Mouse (Mus musculus) liver, adult 2 months (tissue): ENCODE data around the gene Cdkn1b. TPM values are rescaled to one million over a fixed set of nuclear protein-coding genes. Genes with fewer than 3 reads are reported as not detected.

Source experiments
- DNase-seq: peaks from one replicate; pipeline ENCODE4 v3.0.0-alpha.2; 2011; ENCODE audit warnings: low read depth, low spot score; ENCODE audit errors: extremely low read depth
- H3K27ac ChIP-seq: fragments of 200-500 bp; replicated peaks from 2 replicates; pipeline ENCODE4 v1.5.1; 2012; ENCODE audit warnings: low read depth, mild to moderate bottlenecking, control low read depth, inconsistent platforms, low read length; ENCODE audit not compliant: insufficient read depth
- H3K27me3 ChIP-seq: fragments of 200-500 bp; 2 replicates; pipeline ENCODE4 v1.6.1; 2012; ENCODE audit warnings: mild to moderate bottlenecking, moderate library complexity, low read length, inconsistent platforms; ENCODE audit not compliant: control insufficient read depth, insufficient read depth
- H3K36me3 ChIP-seq: fragments of 200-500 bp; 2 replicates; pipeline ENCODE4 v1.6.1; 2012; ENCODE audit warnings: low read length, inconsistent platforms; ENCODE audit not compliant: control insufficient read depth, insufficient read depth
- H3K4me1 ChIP-seq: fragments of 200-500 bp; 2 replicates; pipeline ENCODE4 v1.6.1; 2011; ENCODE audit warnings: low read length; ENCODE audit not compliant: control insufficient read depth, insufficient read depth
- H3K4me3 ChIP-seq: fragments of 200-500 bp; 2 replicates; pipeline ENCODE4 v1.5.1; 2011; ENCODE audit warnings: low read depth, mild to moderate bottlenecking, control low read depth, low read length, moderate library complexity; ENCODE audit not compliant: insufficient read depth
- H3K79me2 ChIP-seq: fragments of 200-500 bp; 2 replicates; pipeline ENCODE4 v1.6.1; 2012; ENCODE audit warnings: inconsistent platforms, mild to moderate bottlenecking, low read length, moderate library complexity; ENCODE audit not compliant: control insufficient read depth, insufficient read depth
- H3K9ac ChIP-seq: fragments of 200-500 bp; 2 replicates; pipeline ENCODE4 v1.6.1; 2012; ENCODE audit warnings: low read depth, mild to moderate bottlenecking, control low read depth, inconsistent platforms, low read length
- CTCF ChIP-seq: fragments of 200-500 bp; IDR thresholded peaks from 2 replicates; pipeline ENCODE4 v1.5.1; 2011; ENCODE audit warnings: low read depth, low read length, control low read depth
- POLR2A ChIP-seq: fragments of 200-500 bp; IDR thresholded peaks from 2 replicates; pipeline ENCODE4 v1.6.1; 2011; ENCODE audit warnings: low read length, control low read depth; ENCODE audit not compliant: insufficient read depth; ENCODE audit errors: extremely low read depth
- WGBS: fragments of 180-500 bp; shearing (Covaris S2); methylation state at CpG from one replicate; pipeline ENCODE4 v1.1.7; 2018; 5-methylcytosine and 5-hydroxymethylcytosine counted together
- polyA plus RNA-seq: library from polyadenylated mRNA; depleted of rRNA; stranded (reverse); fragments of >200 nt; gene quantifications from 2 replicates; pipeline ENCODE4 v1.2.3, GENCODE M21; 2012
- total RNA-seq: library from RNA; depleted of rRNA; stranded (reverse); fragments of >200 nt; gene quantifications from 2 replicates; pipeline ENCODE4 v1.2.3, GENCODE M21; 2014

Gene Cdkn1b
- total and polyA plus RNA-seq, 2 experiments: 7.1 to 16.2 TPM

- no peaks in the 10 kb centered on the region for H3K36me3 ChIP-seq
- no peak overlapping the region for H3K4me3 ChIP-seq
- no peak overlapping the region for H3K9ac ChIP-seq
- no peak for TF ChIP-seq CTCF
- TF ChIP-seq POLR2A: no peak
- 70% methylated on average over 9 of the region's 9 CpGs for WGBS
- no peaks in the 10 kb centered on the region for H3K27me3 ChIP-seq
- H3K79me2 ChIP-seq: no peaks in the 10 kb centered on the region
- H3K4me1 ChIP-seq: no peaks in the 10 kb centered on the region; the same call in 1 of the 2 replicates
- H3K27ac ChIP-seq: no peak overlapping the region
- no peak for DNase-seq
Measured at GRCm38 (mm10) chr6:134946858-134947257, 26.7 kb downstream of the Cdkn1b start.

- Histone ChIP-seq H3K4me3 (peak overlapping the region; percentile 34; the same call in 1 of the 2 replicates), H3K36me3 (no peaks in the 10 kb centered on the region)
Measured at GRCm38 (mm10) chr6:134947311-134948087, 27.3 kb downstream of the Cdkn1b start.

GRCm38 (mm10) chr6:134948522-134949061, 28.4 kb downstream of the Cdkn1b start:
- Histone ChIP-seq H3K9ac (no peak overlapping the region), H3K4me1 (no peaks in the 10 kb centered on the region; the same call in 1 of the 2 replicates), H3K36me3 (no peaks in the 10 kb centered on the region), H3K27ac (no peak overlapping the region), H3K4me3 (no peak overlapping the region), H3K79me2 (no peaks in the 10 kb centered on the region), H3K27me3 (no peaks in the 10 kb centered on the region)
- no peak for TF ChIP-seq POLR2A
- no peak for TF ChIP-seq CTCF
- 84% methylated on average over 11 of the region's 11 CpGs for WGBS
- no peak for DNase-seq

More at GRCm38 (mm10) chr6:134947311-134948087, 27.3 kb downstream of the Cdkn1b start:
- H3K27me3 ChIP-seq: no peaks in the 10 kb centered on the region
- H3K9ac ChIP-seq: no peak overlapping the region
- no peaks in the 10 kb centered on the region for H3K79me2 ChIP-seq
- 43% methylated on average over 13 of the region's 13 CpGs for WGBS
- H3K4me1 ChIP-seq: no peaks in the 10 kb centered on the region; the same call in 1 of the 2 replicates
- peak; percentile 67 for DNase-seq
- TF ChIP-seq POLR2A: no peak
- peak; percentile 78 for TF ChIP-seq CTCF
- H3K27ac ChIP-seq: no peak overlapping the region

DNA sequence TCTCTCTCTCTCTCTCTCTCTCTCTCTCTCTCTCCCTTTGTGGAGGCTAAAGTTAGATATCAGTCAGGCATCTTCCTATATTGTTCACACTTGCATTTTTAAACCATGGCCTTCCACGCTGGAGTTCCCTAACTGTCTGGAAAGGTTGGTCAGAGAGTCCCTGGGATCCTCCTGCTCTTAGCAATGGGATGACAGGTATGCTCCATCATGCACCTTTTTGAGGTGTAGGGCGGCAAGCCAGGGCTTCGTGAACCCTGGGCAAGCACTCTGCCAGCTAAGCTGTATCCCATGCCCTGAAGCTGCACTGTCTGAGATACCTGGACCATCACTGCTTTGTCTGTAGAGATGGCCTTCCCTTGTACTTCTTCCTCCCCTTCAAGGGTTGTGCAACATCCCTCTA, 29.0 kb downstream of the Cdkn1b start:
- no peaks in the 10 kb centered on the region; the same call in 1 of the 2 replicates for H3K4me1 ChIP-seq
- no peak overlapping the region for H3K27ac ChIP-seq
- WGBS: 94% methylated on average over 3 of the region's 3 CpGs
- no peak overlapping the region for H3K4me3 ChIP-seq
- no peaks in the 10 kb centered on the region for H3K36me3 ChIP-seq
- no peaks in the 10 kb centered on the region for H3K27me3 ChIP-seq
- no peaks in the 10 kb centered on the region for H3K79me2 ChIP-seq
- TF ChIP-seq CTCF: no peak
- no peak for TF ChIP-seq POLR2A
- DNase-seq: no peak
- no peak overlapping the region for H3K9ac ChIP-seq

- H3K9ac ChIP-seq: no peak overlapping the region
- no peaks in the 10 kb centered on the region for H3K27me3 ChIP-seq
- TF ChIP-seq POLR2A (no peak), CTCF (no peak)
- H3K27ac ChIP-seq: no peak overlapping the region
- H3K4me1 ChIP-seq: no peaks in the 10 kb centered on the region; the same call in 1 of the 2 replicates
- 81% methylated on average over 5 of the region's 5 CpGs for WGBS
- H3K79me2 ChIP-seq: no peaks in the 10 kb centered on the region
- no peaks in the 10 kb centered on the region for H3K36me3 ChIP-seq
- DNase-seq: no peak
- no peak overlapping the region for H3K4me3 ChIP-seq
Measured at GRCm38 (mm10) chr6:134951364-134951763, 31.2 kb downstream of the Cdkn1b start.

DNA sequence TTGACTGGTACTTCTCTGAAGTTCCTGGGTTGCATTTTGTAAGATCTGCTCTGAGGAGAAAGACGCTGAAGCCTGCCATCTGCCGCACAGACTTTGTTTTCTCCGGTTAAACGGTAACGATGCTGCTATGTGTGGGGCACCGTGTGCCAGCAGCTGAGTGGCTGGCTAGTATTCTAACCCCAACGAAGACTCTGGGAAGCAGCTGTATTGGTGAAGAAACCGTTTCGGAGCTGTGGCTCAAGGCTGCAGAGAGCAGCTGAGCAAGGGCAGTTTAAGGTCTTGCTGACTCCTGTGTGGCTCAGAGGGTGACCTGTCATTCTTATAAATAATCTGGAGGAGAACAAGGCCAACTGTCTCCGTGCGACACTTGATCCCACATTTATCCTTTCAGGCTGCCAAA, 33.8 kb downstream of the Cdkn1b start:
- no peaks in the 10 kb centered on the region for H3K27me3 ChIP-seq
- H3K36me3 ChIP-seq: no peaks in the 10 kb centered on the region
- H3K9ac ChIP-seq: no peak overlapping the region
- DNase-seq: no peak
- 90% methylated on average over 11 of the region's 11 CpGs for WGBS
- H3K27ac ChIP-seq: no peak overlapping the region
- no peaks in the 10 kb centered on the region for H3K4me1 ChIP-seq
- H3K4me3 ChIP-seq: no peak overlapping the region
- no peak for TF ChIP-seq CTCF
- TF ChIP-seq POLR2A: no peak
- no peaks in the 10 kb centered on the region for H3K79me2 ChIP-seq
